Mouse (Mus musculus) retina, postnatal 1 day (tissue): ENCODE results near the gene Qprt.
"Not testable (repeated sequence)": the region's sequence is repeated elsewhere in the genome, so short reads cannot be mapped to it uniquely, and the experiment has no call there.

Experiments used
- DNase-seq: peaks from one replicate; pipeline ENCODE4 v3.0.0-alpha.2; 2012

Gene Qprt

GRCm38 (mm10) chr7:127093914-127094313 is 28.1 kb downstream of the Qprt start:
- DNase-seq = no peak

- DNase-seq = no peak
Observed at GRCm38 (mm10) chr7:127091114-127091896, 30.7 kb downstream of the Qprt start, which contains the start of gene AI467606. AI467606 (plus strand) TSS chr7:127091359.

DNA sequence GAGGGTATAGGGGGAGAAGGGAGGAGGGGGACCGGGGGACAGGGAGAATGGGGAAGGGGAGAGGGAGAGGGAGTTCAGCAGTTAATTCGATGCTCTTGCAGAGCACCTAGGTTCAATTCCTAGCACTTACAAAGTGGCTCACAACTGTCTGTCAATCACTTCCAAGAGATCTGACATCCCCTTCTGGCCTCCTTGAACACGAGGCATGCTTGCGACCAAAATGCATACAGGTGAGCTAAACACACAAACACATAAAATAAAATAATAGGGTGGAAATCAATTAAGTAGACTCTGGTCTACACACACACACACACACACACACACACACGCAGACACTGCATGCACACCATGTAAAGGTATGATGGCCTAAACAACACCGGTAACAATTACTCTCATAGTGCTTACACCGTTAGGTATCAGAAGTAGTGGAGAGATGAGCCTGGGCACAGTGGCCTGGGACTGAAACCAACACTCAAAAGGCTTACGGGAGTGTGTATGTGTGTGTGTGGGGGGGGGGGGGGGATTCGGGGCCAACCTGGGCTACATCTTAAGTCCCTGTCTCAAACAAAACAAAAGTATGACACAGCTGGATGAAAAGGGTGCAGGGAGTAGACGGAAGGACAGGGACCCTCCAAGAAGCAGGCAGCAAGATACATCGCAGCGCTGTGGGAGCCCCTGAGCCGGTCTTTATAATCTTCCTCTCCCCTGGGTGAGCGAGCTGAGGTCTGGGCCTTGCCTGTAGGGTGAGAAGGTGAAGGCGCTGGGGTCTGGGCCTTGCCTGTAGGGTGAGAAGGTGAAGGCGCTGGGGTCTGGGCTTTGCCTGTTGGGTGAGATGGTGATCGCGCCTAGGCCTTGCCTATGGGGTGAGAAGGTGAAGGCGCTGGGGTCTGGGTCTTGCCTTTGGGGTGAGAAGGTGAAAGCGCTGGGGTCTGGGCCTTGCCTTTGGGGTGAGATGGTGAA is 31.6 kb downstream of the Qprt start:
- DNase-seq = no peak

DNA sequence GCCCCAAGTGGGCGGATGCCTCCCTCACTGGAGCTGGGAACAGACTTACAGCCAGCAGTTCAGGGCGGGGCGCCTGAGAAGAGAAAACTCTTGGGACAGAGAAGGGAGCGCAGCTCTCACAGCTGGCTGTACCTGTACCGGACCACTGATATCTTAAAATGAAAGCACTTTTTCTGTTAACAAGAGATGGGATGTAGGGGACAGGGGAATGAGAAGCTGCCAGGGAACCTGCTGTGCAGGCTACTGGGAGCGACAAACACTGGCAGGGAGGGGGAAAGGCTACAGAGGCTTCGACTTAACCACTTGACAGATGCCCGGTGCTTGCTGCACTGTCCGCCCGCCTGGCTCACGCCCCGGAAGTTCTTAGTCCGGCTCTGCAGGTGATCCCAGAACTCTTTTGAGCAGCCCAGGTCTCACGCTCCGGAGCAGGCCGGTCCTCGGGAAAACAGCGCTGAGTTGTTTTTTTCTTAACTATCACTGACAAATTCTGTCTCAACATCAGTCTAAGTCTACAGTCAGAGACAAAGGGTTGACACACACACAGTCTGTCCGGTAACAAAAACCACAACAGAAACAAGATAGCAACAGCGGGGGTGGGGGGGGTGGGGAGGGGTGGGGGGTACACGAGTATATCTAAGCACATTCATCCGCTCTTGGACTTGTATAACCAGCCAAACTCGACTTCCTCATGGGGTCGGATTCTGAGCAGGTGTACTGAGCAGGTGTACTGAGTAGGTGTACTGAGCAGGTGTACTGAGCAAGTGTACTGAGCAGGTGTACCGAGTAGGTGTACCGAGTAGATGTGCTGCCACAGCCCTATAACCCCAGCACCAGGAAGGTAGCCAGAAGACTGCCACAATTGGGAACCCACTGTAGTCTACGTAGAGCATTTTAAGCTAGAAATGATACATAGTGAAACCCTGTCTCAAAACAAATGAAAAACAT is 32.9 kb downstream of the Qprt start:
- DNase-seq = peak; percentile 47

DNA sequence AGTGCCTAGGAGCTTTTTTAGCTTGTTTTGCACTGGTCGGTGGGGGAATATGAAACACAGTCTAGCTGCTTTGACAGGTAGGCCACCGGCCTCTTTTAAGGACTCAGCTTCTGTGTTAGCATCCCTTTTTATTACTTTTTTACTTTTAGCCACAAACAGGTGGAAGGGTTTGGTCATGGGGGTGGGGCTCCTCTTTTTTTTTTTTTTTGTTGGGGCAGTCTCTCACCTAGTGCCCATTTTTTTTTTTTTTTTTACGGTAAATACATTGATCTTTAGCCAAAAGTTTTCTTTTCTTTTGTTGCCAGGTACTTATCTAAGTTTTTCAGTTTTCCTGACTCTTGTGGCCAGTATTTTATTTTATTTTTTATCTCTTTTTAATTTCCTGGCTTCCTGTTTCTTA is 33.9 kb downstream of the Qprt start:
- DNase-seq = no peak

DNA sequence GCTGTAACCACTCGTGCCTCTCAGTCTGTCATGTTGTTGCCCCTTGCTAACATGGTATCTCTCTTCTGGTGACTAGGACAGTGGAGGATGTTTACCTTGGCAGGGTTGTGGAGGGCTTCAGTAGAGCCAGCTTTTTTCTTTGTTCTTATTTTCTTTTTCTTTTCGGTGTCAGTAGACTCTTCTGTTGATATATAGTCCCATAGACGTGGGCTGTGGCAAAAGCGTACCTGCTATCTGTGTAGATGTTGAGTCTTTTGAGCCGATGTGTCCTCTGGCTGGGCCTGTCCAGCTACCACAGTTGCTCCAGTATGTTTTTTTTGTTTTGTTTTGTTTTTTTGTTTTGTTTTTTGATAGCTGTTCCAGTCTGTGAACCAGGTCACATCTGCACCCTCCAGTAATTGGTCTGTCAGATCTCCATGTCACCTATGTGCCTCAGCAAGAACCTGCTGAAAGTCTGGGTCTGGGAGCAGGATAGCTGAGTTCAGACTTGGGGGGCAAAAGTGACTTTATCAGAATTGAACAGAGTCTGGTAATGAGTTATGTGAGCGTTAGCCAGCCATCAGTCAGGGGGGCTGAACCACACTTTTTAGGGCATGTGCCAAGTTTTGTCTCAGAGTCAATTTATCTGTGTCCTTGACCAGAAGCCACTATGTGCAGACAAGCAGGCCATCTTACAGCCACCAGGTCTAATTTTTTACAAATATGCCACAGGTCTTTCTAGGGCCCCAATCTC is 34.6 kb downstream of the Qprt start, which contains the start of gene Zg16:
Zg16 (minus strand) TSS at position 51 of the 733 bp plus-strand sequence.
- DNase-seq = not testable (repeated sequence)

DNA sequence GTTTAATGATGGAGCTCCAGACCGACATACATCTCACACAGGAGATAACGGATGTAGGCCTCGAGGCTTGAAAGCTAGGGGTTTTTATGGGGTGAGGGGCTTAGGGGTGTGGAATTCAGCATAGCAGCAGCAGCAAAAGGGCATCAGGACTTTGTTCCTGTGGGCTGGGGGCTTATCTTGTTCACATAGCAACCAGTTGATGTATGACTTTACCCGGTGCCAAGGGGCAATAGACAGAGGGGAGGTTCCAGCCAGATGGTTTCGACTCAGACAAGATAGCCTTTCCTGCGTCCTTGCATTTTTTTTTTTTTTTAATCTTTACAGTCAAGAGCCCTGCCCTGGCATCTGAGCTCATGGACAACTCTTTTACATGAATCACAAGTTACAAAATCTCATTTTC is 36.3 kb downstream of the Qprt start:
- not testable (repeated sequence) for DNase-seq

- no peak for DNase-seq
Observed at GRCm38 (mm10) chr7:127084794-127085193, 37.2 kb downstream of the Qprt start.

- DNase-seq = no peak
Observed at GRCm38 (mm10) chr7:127083689-127084088, 38.3 kb downstream of the Qprt start.

DNA sequence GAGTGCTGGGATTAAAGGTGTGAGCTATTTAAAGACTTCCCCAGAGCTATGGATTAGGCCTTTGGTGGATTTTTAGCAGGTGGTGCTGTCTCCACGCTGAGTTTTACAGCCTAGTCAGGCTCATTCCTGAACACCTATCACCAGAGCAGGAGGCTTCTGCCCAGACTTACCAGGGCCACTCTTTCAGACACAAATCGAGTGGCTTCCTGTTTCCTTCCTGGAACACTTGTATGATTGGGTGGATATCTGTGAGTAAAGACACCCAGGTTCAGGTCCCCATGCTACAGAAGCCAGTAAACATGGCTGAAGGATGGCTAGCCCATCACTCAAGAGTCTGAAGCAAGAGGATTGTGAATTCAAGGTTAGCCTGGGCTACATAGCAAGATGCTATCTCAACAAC is 39.0 kb downstream of the Qprt start:
- DNase-seq = no peak

GRCm38 (mm10) chr7:127082271-127082670 is 39.8 kb downstream of the Qprt start:
- DNase-seq = no peak

- no peak for DNase-seq
Observed at GRCm38 (mm10) chr7:127080045-127080444, 42.0 kb downstream of the Qprt start.

DNA sequence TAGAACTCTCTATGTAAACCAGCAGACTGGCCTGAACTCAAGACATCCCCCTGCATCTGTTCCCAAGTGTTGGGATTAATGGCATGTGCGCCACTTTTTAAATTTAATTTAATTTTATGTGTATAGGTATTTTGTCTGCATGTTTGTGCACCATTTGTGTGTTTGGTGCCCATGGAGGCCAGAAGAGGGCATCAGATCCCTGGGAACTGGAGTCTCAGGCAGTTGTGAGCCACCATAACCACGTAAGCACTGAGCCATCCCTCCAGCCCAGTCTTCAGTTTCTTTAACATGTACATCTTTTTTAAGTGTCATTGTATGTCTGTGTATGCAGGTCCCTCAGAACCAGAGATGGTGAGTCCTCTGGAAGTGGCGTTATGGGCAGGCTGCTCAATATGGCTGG is 44.3 kb downstream of the Qprt start:
- DNase-seq = no peak

GRCm38 (mm10) chr7:127076188-127076587 is 45.8 kb downstream of the Qprt start:
- DNase-seq = no peak

DNA sequence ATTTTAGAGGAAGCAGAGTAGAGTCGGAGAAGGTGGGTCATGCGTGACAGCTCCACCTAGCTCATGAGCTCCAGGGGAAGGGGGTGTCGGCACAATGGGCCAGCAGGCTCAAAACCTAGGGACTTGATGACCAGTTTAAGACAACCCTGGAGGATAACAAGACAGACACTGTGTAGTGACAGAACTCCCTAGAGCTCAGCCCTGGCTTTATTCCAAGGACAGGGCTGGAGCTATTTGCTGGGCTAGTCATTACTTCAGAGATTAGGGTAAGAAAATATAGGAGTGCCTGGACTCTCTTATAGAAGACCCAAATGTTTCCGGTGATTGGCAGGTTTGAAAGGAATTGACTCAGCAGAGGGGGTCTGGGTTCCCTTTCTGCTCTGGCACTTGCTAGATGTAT is 48.8 kb downstream of the Qprt start:
- DNase-seq = no peak

GRCm38 (mm10) chr7:127070871-127071413 is 51.1 kb downstream of the Qprt start:
- no peak for DNase-seq

DNA sequence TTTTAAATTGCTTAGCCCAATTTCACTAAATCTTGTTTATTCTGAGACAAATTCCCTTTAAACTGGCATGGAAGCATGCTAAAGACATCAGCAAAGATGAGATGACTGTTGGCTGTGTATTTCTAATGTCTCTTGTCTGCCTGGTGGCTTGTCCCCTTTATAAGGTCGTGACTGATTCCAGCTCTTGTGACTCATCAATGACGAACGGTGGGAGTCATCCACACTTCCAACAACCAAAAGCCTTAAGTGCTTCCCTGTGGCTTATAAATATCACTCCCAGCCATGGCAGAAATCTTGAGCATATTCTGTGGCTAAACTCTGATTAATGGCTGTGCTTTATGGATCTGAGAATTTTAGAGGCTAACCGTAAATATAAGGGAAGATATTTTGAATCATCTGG is 55.7 kb downstream of the Qprt start:
- DNase-seq = no peak

DNA sequence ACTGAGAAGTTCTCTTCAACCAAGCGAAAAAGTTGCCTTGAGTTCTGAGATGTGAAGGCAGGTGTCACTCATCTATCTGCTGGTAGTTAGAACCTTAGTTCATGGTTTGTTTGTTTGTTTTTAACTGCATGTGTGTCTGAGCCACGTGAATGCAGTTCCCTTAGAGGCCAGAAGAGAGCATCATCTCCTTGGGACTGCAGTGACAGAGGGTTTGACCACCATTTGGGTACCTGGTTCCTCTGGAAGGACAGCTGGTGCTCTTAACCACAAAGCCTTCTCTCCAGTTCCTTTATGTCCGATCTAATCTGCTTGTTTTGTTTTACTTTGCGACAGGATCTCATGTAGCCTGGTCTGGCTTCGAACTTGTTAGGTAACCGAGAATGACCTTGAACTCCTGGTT is 56.5 kb downstream of the Qprt start:
- DNase-seq = no peak
